Mouse (Mus musculus) megakaryocyte, adult 5-6 weeks (primary cell): ENCODE results near the gene Ror1. TPM values are rescaled to one million over a fixed set of nuclear protein-coding genes. Genes with fewer than 3 reads are reported as not detected.

Source experiments
- ATAC-seq: 2 replicates; pipeline ENCODE4 v1.8.0; 2016; ENCODE audit warnings: mild to moderate bottlenecking, inconsistent platforms; ENCODE audit not compliant: poor library complexity, severe bottlenecking
- total RNA-seq, 2 experiments: library from RNA; stranded (forward) in 1 of 2; stranded (reverse) in 1 of 2; fragments of 153-499, 151-499 nt in 1 of 2; fragments of 221-1000, 200-1000 nt in 1 of 2; gene quantifications; 2 replicates each; pipeline versions ENCODE4 v1.2.3 to v1.2.4; 2015 to 2017

The Ror1 gene
- total RNA-seq, 2 experiments from 2014 or later: 0.07 to 0.11 TPM

- ATAC-seq: no peak
Measured at GRCm38 (mm10) chr4:100435281-100436168, 339.9 kb downstream of the Ror1 start.

GRCm38 (mm10) chr4:100436169-100436547 lies 340.6 kb downstream of the Ror1 start:
- ATAC-seq: no peak

GRCm38 (mm10) chr4:100446897-100447296 lies 351.3 kb downstream of the Ror1 start:
- no peak for ATAC-seq

- no peak for ATAC-seq
Measured at GRCm38 (mm10) chr4:100462493-100463120, 367.0 kb downstream of the Ror1 start.

GRCm38 (mm10) chr4:100478592-100479321 lies 383.2 kb downstream of the Ror1 start, which contains the start of gene Ube2u:
Ube2u (plus strand) TSS chr4:100478849.
- no peak for ATAC-seq

GRCm38 (mm10) chr4:100488447-100488846 lies 392.9 kb downstream of the Ror1 start:
- no peak for ATAC-seq

Other genes with a start within 250 kb of the Ror1 start
- gene Pgm1, start 166.4 kb upstream of the Ror1 start, total RNA-seq (2015): 7.4 and 7.6 TPM in 2 replicates
- 11.6 and 12.8 TPM in 2 replicates for gene Pgm1, start 166.4 kb upstream of the Ror1 start, total RNA-seq (2017)
- 11.8 and 12.0 TPM in 2 replicates for gene Itgb3bp, start 166.0 kb upstream of the Ror1 start, total RNA-seq (2015)
- 6.7 and 7.7 TPM in 2 replicates for gene Itgb3bp, start 166.0 kb upstream of the Ror1 start, total RNA-seq (2017)